Mouse (Mus musculus) intestine, postnatal 0 days (tissue): ENCODE data around the gene Fam49a. TPM values are rescaled to one million over a fixed set of nuclear protein-coding genes. Genes with fewer than 3 reads are reported as not detected.
A peak's percentile ranks its signal among the peaks of the same experiment; 100 is the strongest.

Source experiments
- ATAC-seq: fragments of 200-750 bp; cut with Nextera tagmentation; 2 replicates; pipeline ENCODE4 v1.8.0; 2017; ENCODE audit warnings: mild to moderate bottlenecking, moderate TSS enrichment, moderate library complexity
- H3K27ac ChIP-seq: fragments of 300-500 bp; sonication (generic); 2 replicates; pipeline ENCODE4 v1.5.1; 2014; ENCODE audit warnings: mild to moderate bottlenecking, low read depth, low read length, moderate library complexity
- H3K27me3 ChIP-seq: fragments of 300-500 bp; sonication (generic); replicated peaks from 2 replicates; pipeline ENCODE4 v1.6.1; 2014; ENCODE audit warnings: low read length, mixed read lengths; ENCODE audit not compliant: control insufficient read depth, insufficient read depth
- H3K36me3 ChIP-seq: fragments of 300-500 bp; sonication (generic); 2 replicates; pipeline ENCODE4 v1.6.1; 2014; ENCODE audit warnings: mild to moderate bottlenecking, moderate library complexity; ENCODE audit not compliant: control insufficient read depth, insufficient read depth
- H3K4me1 ChIP-seq: fragments of 300-500 bp; sonication (generic); replicated peaks from 2 replicates; pipeline ENCODE4 v1.6.1; 2014; ENCODE audit warnings: antibody characterized with exemption, low read length, mixed read lengths; ENCODE audit not compliant: control insufficient read depth, insufficient read depth
- H3K4me2 ChIP-seq: fragments of 300-500 bp; sonication (generic); replicated peaks from 2 replicates; pipeline ENCODE4 v1.6.1; 2014; ENCODE audit warnings: low read depth, mild to moderate bottlenecking, moderate library complexity
- H3K4me3 ChIP-seq: fragments of 300-500 bp; sonication (generic); 2 replicates; pipeline ENCODE4 v1.5.1; 2014; ENCODE audit warnings: low read depth, low read length
- H3K9ac ChIP-seq: fragments of 300-500 bp; sonication (generic); 2 replicates; pipeline ENCODE4 v1.6.1; 2014; ENCODE audit warnings: mild to moderate bottlenecking, low read depth, low read length
- H3K9me3 ChIP-seq: fragments of 300-500 bp; sonication (generic); 2 replicates; pipeline ENCODE4 v1.6.1; 2016; ENCODE audit warnings: mixed run types; ENCODE audit not compliant: control insufficient read depth
- CTCF ChIP-seq: sonication (generic); IDR thresholded peaks from 2 replicates; pipeline ENCODE4 v1.5.1; 2016; ENCODE audit warnings: low read depth, mild to moderate bottlenecking, control low read depth, antibody characterized with exemption, moderate library complexity
- WGBS: fragments of 180-500 bp; shearing (Covaris S2); extraction: QIAGEN DNeasy Blood & Tissue Kit; methylation state at CpG from one replicate; pipeline ENCODE4 v1.1.7; 2014; 5-methylcytosine and 5-hydroxymethylcytosine counted together
- polyA plus RNA-seq: library from polyadenylated mRNA; unstranded; fragments of >200 nt; fragmentation: Nextera tagmentation; extraction: Ambion mirVana; gene quantifications from 2 replicates; pipeline ENCODE4 v1.2.1, GENCODE M21; 2015

Fam49a gene
- polyA plus RNA-seq, 1 experiment from 2014 or later: 4.2 TPM

GRCm38 (mm10) chr12:12249521-12249920 is 12.4 kb upstream of the Fam49a start:
- no peak overlapping the region for H3K9ac ChIP-seq
- H3K27ac ChIP-seq: no peak overlapping the region
- H3K36me3 ChIP-seq: no peaks in the 10 kb centered on the region
- no peak overlapping the region for H3K4me3 ChIP-seq
- no peak for ATAC-seq
- no peak overlapping the region for H3K4me2 ChIP-seq
- no peak for TF ChIP-seq CTCF
- no peaks in the 10 kb centered on the region for H3K9me3 ChIP-seq
- H3K27me3 ChIP-seq: no peaks in the 10 kb centered on the region
- H3K4me1 ChIP-seq: no peaks in the 10 kb centered on the region
- 30% methylated on average over 2 of the region's 2 CpGs for WGBS

GRCm38 (mm10) chr12:12253526-12253925 is 8.4 kb upstream of the Fam49a start:
- Histone ChIP-seq H3K9ac (no peak overlapping the region), H3K4me2 (no peak overlapping the region), H3K27me3 (no peaks in the 10 kb centered on the region), H3K4me3 (no peak overlapping the region), H3K4me1 (no peaks in the 10 kb centered on the region), H3K9me3 (no peaks in the 10 kb centered on the region), H3K27ac (no peak overlapping the region), H3K36me3 (no peaks in the 10 kb centered on the region)
- no peak for ATAC-seq
- no peak for TF ChIP-seq CTCF
- WGBS: 33% methylated on average over 5 of the region's 5 CpGs

- no peak overlapping the region for H3K9ac ChIP-seq
- H3K4me1 ChIP-seq: no peaks in the 10 kb centered on the region
- no peak overlapping the region for H3K4me3 ChIP-seq
- H3K27me3 ChIP-seq: no peaks in the 10 kb centered on the region
- ATAC-seq: no peak
- no peak overlapping the region for H3K27ac ChIP-seq
- no peaks in the 10 kb centered on the region for H3K36me3 ChIP-seq
- H3K9me3 ChIP-seq: no peaks in the 10 kb centered on the region
- no peak overlapping the region for H3K4me2 ChIP-seq
- 90% methylated on average over 4 of the region's 4 CpGs for WGBS
- no peak for TF ChIP-seq CTCF
Observed at GRCm38 (mm10) chr12:12254139-12254538, 7.8 kb upstream of the Fam49a start.

DNA sequence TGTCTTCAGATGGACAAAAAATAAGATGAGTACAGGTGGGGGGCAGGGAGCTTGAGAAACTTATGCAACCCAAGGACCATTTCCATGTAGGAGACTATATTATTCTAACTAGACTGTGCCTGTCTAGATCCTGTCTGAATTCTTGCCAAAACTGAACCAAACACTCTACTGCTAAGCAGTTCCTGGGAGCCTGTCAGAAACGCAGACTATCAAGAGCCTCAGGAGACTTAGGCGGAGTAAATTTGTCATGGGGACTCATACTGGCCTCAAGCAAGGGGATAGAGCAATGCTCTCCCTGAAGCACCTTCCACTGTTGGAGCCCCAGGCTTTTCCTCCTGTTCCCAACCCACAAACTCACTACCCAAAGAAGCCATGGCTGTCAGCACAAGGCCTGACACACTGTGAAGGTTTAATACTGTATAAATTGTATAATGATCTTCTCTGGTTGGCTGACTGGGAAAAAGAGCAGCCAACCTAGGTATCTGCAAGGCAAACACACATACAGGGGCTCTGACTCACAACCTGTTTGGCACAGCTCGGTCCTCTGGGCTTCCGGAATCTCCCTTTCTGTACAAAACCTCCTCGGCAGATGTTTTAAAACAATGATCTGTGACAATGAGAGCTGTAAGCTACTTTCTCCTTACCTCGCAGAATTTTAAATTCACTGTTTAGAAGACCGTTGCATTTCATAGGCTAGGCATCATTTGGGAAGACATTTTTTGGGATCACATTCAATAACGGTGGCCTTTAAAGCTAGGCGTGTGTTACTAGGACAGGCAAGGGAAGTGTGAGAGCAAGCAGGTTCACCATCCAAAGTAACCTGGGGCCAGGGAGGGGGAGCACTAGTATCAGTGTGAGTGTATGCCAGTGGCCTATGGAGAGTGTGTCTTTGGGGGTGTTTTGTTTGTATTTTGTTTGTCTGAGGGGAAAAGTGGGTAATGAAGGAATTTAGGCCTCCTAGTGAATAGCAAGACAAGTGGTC is 669 bp upstream of the Fam49a start:
- no peak for ATAC-seq
- Histone ChIP-seq H3K27me3 (no peaks in the 10 kb centered on the region), H3K4me3 (no peak overlapping the region), H3K9ac (no peak overlapping the region), H3K4me1 (no peaks in the 10 kb centered on the region), H3K27ac (no peak overlapping the region), H3K9me3 (no peaks in the 10 kb centered on the region), H3K36me3 (no peaks in the 10 kb centered on the region), H3K4me2 (peak overlapping the region; percentile 87)
- 65% methylated on average over 9 of the region's 9 CpGs for WGBS
- TF ChIP-seq CTCF: no peak

- WGBS: 18% methylated on average over 1 of the region's 1 CpGs
- ATAC-seq: 0 out of 2 replicates have a peak, but pooled peaks have one; percentile 19
- TF ChIP-seq CTCF: no peak
- Histone ChIP-seq H3K4me2 (peak overlapping the region; percentile 87), H3K9me3 (no peaks in the 10 kb centered on the region), H3K4me3 (peak overlapping the region; percentile 59; the same call in 1 of the 2 replicates), H3K27ac (no peak overlapping the region), H3K9ac (peak overlapping the region; percentile 57; the same call in 1 of the 2 replicates), H3K36me3 (no peaks in the 10 kb centered on the region), H3K4me1 (no peaks in the 10 kb centered on the region), H3K27me3 (no peaks in the 10 kb centered on the region)
Observed at GRCm38 (mm10) chr12:12263371-12263791, 1.4 kb downstream of the Fam49a start.

DNA sequence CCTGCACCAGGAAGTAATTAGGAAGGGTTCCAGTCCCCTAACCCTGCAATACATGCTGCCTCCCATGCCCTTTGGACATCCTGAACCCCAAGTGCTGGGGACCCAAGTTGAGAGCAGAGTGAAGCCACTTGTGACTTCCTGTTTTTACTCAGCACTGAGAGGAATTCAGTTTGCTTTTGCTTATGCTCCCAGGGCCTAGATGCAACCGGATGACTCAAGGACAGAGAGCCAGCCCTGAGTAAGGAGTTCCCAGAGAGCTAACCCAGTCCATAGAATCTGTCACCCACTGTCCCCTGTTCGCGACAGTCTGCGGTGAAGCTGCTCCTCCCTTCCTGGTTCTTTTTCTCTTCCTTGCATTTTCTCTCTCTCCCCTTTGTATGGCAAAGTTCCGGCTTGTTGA is 2.2 kb downstream of the Fam49a start:
- no peak for TF ChIP-seq CTCF
- Histone ChIP-seq H3K4me3 (no peak overlapping the region), H3K4me1 (no peaks in the 10 kb centered on the region), H3K9me3 (no peaks in the 10 kb centered on the region), H3K27me3 (no peaks in the 10 kb centered on the region), H3K36me3 (no peaks in the 10 kb centered on the region), H3K27ac (no peak overlapping the region), H3K9ac (no peak overlapping the region), H3K4me2 (peak overlapping the region; percentile 87)
- no peak for ATAC-seq
- WGBS: 62% methylated on average over 5 of the region's 5 CpGs
